Mouse (Mus musculus) bone marrow, adult 2 months (tissue): Measurements from ENCODE around the gene H2afy. TPM values are rescaled to one million over a fixed set of nuclear protein-coding genes. Genes with fewer than 3 reads are reported as not detected.

Experiments
- H3K27ac ChIP-seq: fragments of 200-500 bp; 2 replicates; pipeline ENCODE4 v1.5.1; 2012; ENCODE audit warnings: low read depth, mild to moderate bottlenecking, control low read depth, inconsistent platforms, low read length; ENCODE audit not compliant: control insufficient read depth, poor library complexity, insufficient read depth
- H3K4me1 ChIP-seq: fragments of 200-500 bp; 2 replicates; pipeline ENCODE4 v1.6.1; 2011; ENCODE audit warnings: low read length; ENCODE audit not compliant: control insufficient read depth, insufficient read depth
- H3K4me3 ChIP-seq: fragments of 200-500 bp; replicated peaks from 2 replicates; pipeline ENCODE3; 2011; ENCODE audit warnings: mild to moderate bottlenecking, low read depth, low read length, control low read depth; ENCODE audit not compliant: control insufficient read depth
- CTCF ChIP-seq: fragments of 200-500 bp; IDR thresholded peaks from 2 replicates; pipeline ENCODE4 v1.5.1; 2011; ENCODE audit warnings: low read length, control low read depth; ENCODE audit not compliant: control insufficient read depth, insufficient read depth
- POLR2A ChIP-seq: fragments of 200-500 bp; IDR thresholded peaks from 2 replicates; pipeline ENCODE4 v1.6.1; 2011; ENCODE audit warnings: low read depth, mild to moderate bottlenecking, control low read depth, low read length, borderline replicate concordance; ENCODE audit not compliant: control insufficient read depth
- WGBS: fragments of 180-500 bp; shearing (Covaris S2); methylation state at CpG from one replicate; pipeline ENCODE4 v1.1.7; 2018; 5-methylcytosine and 5-hydroxymethylcytosine counted together
- polyA plus RNA-seq: library from polyadenylated mRNA; stranded (reverse); fragments of >200 nt; gene quantifications from 2 replicates; pipeline ENCODE4 v1.2.4, GENCODE M21; 2011; ENCODE audit warnings: low replicate concordance; ENCODE audit not compliant: missing spikeins, insufficient read depth, insufficient read length

H2afy gene
- polyA plus RNA-seq, 1 experiment = 137 TPM

GRCm38 (mm10) chr13:56125632-56126031 is 10.5 kb downstream of the H2afy start:
- 81% methylated on average over 10 of the region's 10 CpGs for WGBS
- H3K27ac ChIP-seq = no peak overlapping the region
- H3K4me1 ChIP-seq = peaks cover 5% of the 10 kb centered on the region; the same call in 1 of the 2 replicates
- H3K4me3 ChIP-seq = no peak overlapping the region
- TF ChIP-seq CTCF (no peak), POLR2A (no peak)

DNA sequence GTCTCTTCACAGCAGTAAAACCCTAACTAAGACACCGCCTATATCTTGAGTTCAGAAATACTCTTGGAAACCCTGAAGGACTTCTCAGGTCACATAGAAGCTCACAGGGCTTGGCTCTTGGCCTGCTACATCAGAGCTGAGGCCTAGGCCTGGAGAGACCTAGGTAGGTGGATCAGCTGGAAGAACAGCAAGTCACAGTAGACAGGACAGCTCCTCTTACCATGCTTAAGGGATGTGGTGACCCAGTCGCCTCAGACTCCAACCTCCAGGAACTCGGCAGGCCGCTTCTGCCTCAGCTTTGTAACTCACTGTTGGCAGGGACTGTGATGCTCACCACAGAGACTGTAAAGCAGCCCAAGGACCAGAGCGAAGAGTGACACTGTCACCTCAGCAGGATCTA is 13.1 kb downstream of the H2afy start:
- WGBS = 83% methylated on average over 5 of the region's 5 CpGs
- TF ChIP-seq CTCF = no peak
- TF ChIP-seq POLR2A = no peak
- H3K27ac ChIP-seq = no peak overlapping the region
- H3K4me1 ChIP-seq = no peaks in the 10 kb centered on the region
- H3K4me3 ChIP-seq = no peak overlapping the region

GRCm38 (mm10) chr13:56117991-56118765 is 18.0 kb downstream of the H2afy start:
- no peaks in the 10 kb centered on the region; the same call in 1 of the 2 replicates for H3K4me1 ChIP-seq
- no peak for TF ChIP-seq CTCF
- no peak for TF ChIP-seq POLR2A
- 63% methylated on average over 9 of the region's 9 CpGs for WGBS
- H3K4me3 ChIP-seq = no peak overlapping the region
- H3K27ac ChIP-seq = no peak overlapping the region

GRCm38 (mm10) chr13:56115906-56116305 is 20.3 kb downstream of the H2afy start:
- H3K4me1 ChIP-seq = no peaks in the 10 kb centered on the region; the same call in 1 of the 2 replicates
- H3K27ac ChIP-seq = no peak overlapping the region
- H3K4me3 ChIP-seq = no peak overlapping the region
- WGBS = 55% methylated on average over 3 of the region's 3 CpGs
- TF ChIP-seq POLR2A (no peak), CTCF (no peak)

DNA sequence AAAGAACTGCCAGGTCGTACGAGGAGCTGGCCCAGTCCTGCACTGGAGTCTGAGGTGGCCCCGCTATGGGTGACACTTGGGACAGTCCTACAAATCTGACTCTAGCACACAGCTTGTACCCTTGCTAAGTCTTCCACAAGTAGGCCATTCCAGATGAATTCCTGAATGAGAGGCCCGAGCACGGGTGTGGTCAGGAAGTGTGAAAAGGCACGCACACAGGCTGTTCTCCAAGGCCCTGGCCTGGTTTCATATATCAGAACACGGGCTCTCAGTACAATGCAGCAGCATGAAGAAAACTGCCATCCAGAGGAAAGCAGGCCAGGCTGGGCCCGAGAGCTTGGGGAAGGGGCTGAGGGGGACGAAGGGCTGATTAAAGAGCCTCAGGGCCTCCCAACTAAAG is 20.8 kb downstream of the H2afy start:
- TF ChIP-seq POLR2A (no peak), CTCF (no peak)
- Histone ChIP-seq H3K4me3 (no peak overlapping the region), H3K4me1 (no peaks in the 10 kb centered on the region; the same call in 1 of the 2 replicates), H3K27ac (no peak overlapping the region)
- WGBS = 63% methylated on average over 9 of the region's 9 CpGs

GRCm38 (mm10) chr13:56113431-56114248 is 22.5 kb downstream of the H2afy start:
- H3K27ac ChIP-seq = no peak overlapping the region

DNA sequence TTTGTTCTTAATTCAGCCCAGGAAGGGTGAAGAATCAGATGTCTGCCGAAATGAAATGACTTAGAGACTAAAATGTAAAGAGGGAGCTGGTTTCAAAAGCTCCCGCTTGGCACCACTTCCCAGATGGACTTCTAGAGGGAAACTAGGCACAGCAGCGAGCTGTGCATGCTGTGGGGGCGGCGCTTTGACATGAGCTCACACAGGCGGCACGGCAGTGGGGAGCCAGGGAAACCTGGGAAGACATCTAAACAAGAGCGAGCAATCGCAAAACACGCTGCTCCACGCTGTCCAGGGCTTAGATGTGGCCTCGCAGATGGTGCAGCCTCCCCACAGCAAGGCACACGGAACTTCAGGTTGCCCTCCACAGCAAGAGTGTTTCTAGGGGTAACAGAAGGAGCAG is 23.2 kb downstream of the H2afy start:
- 81% methylated on average over 13 of the region's 13 CpGs for WGBS
- no peaks in the 10 kb centered on the region; the same call in 1 of the 2 replicates for H3K4me1 ChIP-seq
- no peak overlapping the region for H3K4me3 ChIP-seq
- TF ChIP-seq POLR2A (no peak), CTCF (no peak)
- no peak overlapping the region for H3K27ac ChIP-seq

More at GRCm38 (mm10) chr13:56113431-56114248, 22.5 kb downstream of the H2afy start:
- 71% methylated on average over 19 of the region's 19 CpGs for WGBS
- TF ChIP-seq CTCF (no peak), POLR2A (no peak)
- Histone ChIP-seq H3K4me1 (no peaks in the 10 kb centered on the region; the same call in 1 of the 2 replicates), H3K4me3 (no peak overlapping the region)

GRCm38 (mm10) chr13:56112496-56112895 is 23.7 kb downstream of the H2afy start:
- Histone ChIP-seq H3K4me1 (no peaks in the 10 kb centered on the region; the same call in 1 of the 2 replicates), H3K4me3 (no peak overlapping the region), H3K27ac (no peak overlapping the region)
- TF ChIP-seq CTCF (no peak), POLR2A (no peak)
- WGBS = 52% methylated on average over 4 of the region's 4 CpGs
